Mouse (Mus musculus) retina, postnatal 7 days (tissue): ENCODE data around the gene Grm5.

Experiments used
- DNase-seq: peaks from one replicate; pipeline ENCODE4 v3.0.0-alpha.2; 2012; ENCODE audit warnings: low read depth, low spot score

Grm5 gene

GRCm38 (mm10) chr7:87583868-87584267, at the start of gene Grm5:
TSS of gene Grm5 (plus strand) at chr7:87584168.
- DNase-seq = no peak

DNA sequence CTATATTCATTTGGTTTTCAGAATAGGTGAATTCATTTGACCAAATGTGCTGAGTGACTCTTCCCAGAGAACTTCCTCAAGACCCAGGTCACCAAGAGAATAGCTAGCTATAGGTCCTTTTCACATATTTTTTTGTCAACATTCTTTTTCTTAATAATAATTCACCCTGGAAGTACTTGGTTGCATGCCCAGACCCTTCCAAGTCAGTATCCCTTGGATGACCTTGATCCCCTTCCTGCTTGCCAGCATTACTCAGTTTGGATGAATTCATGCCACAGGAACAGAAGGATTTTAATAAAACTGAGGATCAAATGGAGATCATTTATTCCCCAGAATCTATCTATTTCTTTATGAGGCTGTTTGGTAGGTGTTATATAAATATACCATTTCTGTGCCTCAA, 44.9 kb upstream of the Grm5 start:
- DNase-seq = no peak

DNA sequence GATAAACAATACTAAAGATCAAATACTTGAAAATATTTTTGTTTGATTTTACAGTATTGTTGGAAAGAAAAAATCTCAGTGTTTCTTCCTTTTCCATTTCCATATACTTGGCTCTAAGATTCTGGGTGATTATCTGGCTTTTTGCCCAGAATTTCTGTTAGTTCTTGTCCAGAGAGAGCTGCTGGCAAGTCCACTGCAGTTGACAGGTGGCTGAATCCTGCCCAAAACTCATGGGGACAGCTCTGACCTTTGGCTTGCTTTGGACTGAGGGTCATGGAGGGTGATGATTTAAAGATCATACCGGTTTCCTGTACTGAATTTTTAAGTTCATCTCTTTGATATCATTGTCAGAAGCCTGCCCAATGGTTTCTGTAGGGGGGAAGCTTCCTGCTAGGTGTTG, 18.7 kb upstream of the Grm5 start:
- no peak for DNase-seq

GRCm38 (mm10) chr7:87566476-87566875, 17.5 kb upstream of the Grm5 start:
- peak; percentile 13 for DNase-seq

DNA sequence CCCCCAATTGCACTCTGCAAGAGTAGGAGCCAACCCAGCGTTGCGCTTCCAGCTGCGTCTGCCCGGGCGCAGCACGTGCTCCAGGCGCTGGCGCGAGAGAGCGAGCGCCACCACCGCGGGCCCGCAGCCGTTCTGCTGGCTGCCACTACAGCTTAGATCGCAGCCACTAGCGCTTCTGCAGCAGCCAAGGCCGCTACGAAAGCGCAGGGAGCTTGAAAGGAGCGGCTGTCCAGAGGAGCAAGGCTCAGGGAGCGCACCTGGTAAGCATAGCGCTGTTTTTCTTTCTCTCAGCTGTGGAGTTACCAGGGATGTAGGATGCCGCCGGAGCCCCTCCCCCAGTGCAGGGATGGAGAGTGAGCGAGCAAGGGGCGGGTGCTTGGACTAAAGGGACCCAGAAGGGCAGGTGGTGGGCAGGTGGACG, 323 bp downstream of the Grm5 start:
- peak; percentile 13 for DNase-seq

DNA sequence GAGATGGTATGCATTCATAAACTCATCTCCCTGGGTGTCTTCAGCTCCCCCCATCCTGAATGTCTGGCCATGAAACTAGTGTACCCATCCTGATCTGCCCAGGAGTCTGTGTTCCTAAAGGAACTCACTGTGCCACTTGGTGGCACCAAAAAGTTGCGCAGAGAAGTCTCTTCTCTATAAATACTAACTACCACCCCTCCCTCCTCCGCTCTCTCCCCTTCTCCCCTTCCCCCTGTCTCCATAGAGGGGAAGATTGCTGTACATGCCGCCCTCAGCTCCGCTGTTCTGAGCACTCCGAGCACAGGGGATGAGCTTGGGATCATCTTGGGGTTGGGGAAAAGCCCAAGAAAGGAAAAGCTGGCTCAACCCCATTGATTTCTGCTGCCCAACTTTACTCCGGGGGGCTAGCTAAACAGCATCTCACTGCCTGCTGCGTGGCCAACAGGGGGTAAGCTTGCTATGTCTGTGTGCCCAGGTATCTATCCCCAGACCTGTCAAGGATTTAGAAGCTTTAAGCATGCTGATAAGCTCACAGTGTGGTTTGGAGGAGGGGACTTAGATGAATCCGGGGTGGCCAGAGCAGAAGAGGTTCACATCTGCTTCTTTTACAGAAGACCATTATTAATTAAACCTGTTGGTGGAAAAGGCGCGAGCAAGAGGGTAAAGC, 2.4 kb downstream of the Grm5 start:
- no peak for DNase-seq

DNA sequence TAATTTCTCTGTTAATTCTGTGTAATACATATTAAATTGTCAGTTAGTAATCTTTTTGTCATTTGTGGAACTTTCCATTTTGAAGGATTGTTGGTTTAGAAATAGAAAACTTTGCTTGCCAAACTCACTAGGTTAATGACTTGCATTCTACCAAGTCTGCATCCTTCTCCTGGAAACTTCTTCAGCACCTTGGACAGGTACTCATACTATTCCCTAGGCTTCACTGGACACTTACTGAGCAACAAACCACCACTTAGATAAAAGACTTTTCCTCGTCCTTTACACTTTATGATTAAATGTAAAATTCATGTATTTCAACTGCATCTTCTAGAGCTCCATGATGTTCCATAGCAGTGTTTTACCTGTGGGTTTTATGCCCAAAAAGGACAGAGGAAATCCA, 4.0 kb downstream of the Grm5 start:
- DNase-seq = no peak

- no peak for DNase-seq
Observed at GRCm38 (mm10) chr7:87626251-87626650, 42.3 kb downstream of the Grm5 start.

DNA sequence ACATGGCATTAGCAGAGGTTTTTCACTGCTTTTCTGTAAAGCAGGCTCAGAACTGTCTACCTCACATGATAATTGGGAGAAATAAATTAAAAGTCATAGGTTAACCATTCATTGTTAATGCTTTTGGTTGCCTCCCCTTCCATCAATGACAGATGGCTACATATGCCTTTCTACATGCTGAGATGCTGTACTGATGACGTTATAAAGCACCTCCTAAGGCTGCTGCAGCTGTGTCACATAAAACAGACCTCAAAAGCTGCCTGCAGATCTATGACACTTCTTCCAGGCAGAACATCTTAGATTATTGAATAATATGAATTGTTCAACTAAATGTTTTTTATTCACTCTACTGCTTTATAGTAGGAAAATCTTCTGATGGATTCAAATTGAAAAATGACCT, 51.6 kb downstream of the Grm5 start:
- no peak for DNase-seq

DNA sequence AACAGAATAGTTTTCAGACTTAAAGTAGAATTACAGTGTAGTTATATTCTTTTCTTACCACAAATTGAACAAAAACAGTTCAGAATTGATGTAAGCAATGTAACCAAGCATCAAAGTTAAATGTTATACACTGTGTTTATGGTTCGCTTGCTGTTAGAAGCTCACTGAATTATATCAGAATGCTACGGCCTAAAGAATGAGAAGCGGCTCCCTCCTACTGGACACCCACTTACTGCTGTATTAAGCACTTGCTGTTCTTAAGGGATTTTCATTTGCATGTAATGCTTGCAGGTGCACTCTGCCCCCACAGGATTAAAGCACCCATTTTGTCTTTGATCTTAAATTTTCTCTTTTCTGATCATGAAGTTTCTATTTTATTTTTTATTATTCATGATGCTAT, 66.6 kb downstream of the Grm5 start:
- no peak for DNase-seq

GRCm38 (mm10) chr7:87661794-87662193, 77.8 kb downstream of the Grm5 start:
- DNase-seq = no peak

GRCm38 (mm10) chr7:87664041-87664440, 80.1 kb downstream of the Grm5 start:
- no peak for DNase-seq

- no peak for DNase-seq
Observed at GRCm38 (mm10) chr7:87716393-87716792, 132.4 kb downstream of the Grm5 start.

- DNase-seq = no peak
Observed at GRCm38 (mm10) chr7:87718631-87719030, 134.7 kb downstream of the Grm5 start.

DNA sequence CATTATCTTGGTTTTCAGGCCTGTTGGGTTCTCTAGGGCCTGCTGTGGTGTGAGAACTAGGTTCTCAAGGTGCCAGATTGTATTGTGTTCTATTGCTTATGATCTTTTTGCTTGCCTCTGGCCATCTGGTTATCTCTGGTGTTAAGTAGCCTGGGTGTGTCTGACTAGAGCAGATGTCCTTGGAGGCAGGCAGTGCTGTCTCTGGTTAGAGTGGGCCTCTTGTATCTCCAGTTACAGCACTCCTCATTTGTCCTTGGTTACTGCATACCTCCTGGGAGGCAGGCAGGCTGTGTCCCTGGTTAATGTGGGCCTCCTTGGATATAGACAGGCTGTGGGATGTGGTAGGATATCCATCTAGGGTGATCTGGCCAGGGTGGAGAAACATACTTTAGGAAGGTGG, 150.5 kb downstream of the Grm5 start:
- DNase-seq = no peak

- DNase-seq = no peak
Observed at GRCm38 (mm10) chr7:87761945-87762344, 178.0 kb downstream of the Grm5 start.

DNA sequence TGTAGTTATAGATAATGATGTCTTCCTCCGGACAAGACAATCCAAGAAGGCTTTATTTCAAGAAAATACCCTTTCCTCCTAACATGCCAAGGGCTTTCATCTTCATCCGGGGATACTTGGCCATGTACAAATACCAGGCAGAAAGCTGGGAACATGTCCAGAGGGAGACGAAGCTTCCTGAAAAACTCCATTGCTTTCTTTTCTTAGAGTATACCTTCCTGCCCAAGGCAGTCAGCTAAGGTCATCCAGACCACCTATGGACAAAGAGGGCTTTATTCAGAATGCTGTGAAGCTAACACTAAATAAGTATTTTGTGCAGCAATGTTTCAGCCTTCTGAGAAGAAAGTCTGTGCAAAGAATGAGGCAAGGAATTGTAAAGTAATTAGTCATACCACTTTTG, 178.4 kb downstream of the Grm5 start:
- no peak for DNase-seq

DNA sequence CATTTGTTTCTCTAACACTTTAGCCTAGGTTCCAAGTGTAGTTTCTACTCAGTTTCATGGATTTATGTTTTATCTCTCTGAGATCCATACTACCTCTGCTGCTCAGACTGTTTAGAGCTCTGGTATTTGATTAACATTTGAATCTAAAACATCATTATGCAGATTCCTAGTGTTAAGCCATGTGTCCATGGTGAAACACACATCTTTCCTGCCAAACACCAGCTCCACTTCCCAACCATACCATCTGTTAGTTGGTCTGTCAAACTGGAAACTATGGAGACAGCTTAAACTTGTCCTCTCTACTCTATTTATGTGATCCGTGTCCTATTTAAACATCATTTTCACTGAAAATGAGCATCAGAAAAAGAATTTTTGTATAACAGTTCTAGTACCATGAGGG, 203.6 kb downstream of the Grm5 start:
- DNase-seq = no peak

DNA sequence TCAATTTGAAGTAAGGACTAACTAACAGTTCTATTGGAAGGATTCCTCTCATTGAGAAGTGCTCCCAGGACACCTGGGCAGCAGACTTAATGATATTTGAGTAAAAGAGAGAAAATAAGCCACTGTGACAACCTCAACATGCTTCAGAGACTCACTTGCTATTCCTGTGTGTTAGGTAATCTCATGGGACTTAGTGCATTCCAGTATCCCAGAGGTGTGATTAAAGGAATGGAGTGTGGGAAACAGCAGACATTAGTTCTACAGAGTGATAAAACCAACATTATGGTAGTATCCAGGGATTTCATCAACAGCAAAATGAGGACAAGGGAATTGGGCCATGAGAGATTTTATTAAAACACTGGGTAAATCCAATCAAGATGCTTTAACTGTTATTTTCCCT, 205.0 kb downstream of the Grm5 start:
- DNase-seq = no peak

- DNase-seq = no peak
Observed at GRCm38 (mm10) chr7:87793896-87794295, 209.9 kb downstream of the Grm5 start.

- no peak for DNase-seq
Observed at GRCm38 (mm10) chr7:87824898-87825297, 240.9 kb downstream of the Grm5 start.

- no peak for DNase-seq
Observed at GRCm38 (mm10) chr7:87834669-87835068, 250.7 kb downstream of the Grm5 start.

DNA sequence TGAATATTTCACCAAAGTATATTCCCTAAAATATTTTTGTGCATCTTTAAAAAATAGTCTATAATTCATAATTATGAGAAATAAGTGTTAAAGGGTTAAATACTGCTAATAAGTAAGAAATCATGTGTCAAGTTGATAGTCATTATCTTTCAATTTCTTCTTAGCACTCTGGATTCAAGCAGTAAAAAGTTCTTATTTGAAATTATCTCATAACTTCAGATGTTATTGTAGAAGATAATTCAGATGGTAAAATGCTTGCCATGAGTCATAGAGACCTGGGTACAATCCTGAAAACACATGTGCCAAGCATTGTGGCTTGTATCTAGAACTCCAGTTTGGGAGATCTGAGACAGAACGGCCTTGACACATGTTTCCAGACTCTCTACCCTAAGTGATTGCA, 254.6 kb downstream of the Grm5 start:
- DNase-seq = no peak

DNA sequence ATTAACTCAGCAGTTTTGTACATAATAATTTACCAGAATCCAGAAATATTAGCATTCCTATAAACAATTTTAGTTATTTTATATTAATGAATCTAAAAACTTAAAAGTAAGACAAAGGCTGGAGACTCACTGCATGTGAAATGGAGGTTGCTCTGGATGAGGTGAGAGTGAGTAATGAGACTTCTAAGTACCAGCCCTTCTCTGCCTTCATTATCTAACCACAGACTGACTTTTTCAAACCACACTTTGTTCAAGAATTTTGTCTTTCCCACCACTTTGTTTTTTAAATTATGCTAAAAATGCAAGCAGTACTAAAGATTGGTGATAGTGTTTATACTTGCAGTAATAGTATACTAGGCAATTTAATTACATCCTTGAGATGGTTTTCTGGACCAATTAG, 259.5 kb downstream of the Grm5 start:
- DNase-seq = no peak
